Mouse (Mus musculus) ES-Bruce4 (cell line): Measurements from ENCODE around the gene Ctsa.

Experiments used
- CTCF ChIP-seq: IDR thresholded peaks from one replicate; pipeline ENCODE4 v1.8.1; 2011; ENCODE audit warnings: low read depth, low read length
- EP300 ChIP-seq: IDR thresholded peaks from 2 replicates; pipeline ENCODE4 v1.6.1; 2011; ENCODE audit warnings: low read depth, low read length; ENCODE audit not compliant: insufficient read depth
- POLR2A ChIP-seq: IDR thresholded peaks from one replicate; pipeline ENCODE4 v1.8.1; 2011; ENCODE audit warnings: low read length; ENCODE audit not compliant: insufficient read depth

- TF ChIP-seq CTCF (no peak), POLR2A (no peak), EP300 (no peak)
Measured at GRCm38 (mm10) chr2:164832032-164832747, 483 bp upstream of the Ctsa start.
